Mouse (Mus musculus) heart, postnatal 0 days (tissue): ENCODE measurements around the gene Cttn.

Experiments used
- CTCF ChIP-seq: IDR thresholded peaks from 2 replicates; pipeline ENCODE4 v1.5.1; 2016; ENCODE audit warnings: antibody characterized with exemption, control low read depth, low read depth
- EP300 ChIP-seq: IDR thresholded peaks from 2 replicates; pipeline ENCODE4 v1.6.1; 2016; ENCODE audit warnings: antibody characterized with exemption, low read depth

DNA sequence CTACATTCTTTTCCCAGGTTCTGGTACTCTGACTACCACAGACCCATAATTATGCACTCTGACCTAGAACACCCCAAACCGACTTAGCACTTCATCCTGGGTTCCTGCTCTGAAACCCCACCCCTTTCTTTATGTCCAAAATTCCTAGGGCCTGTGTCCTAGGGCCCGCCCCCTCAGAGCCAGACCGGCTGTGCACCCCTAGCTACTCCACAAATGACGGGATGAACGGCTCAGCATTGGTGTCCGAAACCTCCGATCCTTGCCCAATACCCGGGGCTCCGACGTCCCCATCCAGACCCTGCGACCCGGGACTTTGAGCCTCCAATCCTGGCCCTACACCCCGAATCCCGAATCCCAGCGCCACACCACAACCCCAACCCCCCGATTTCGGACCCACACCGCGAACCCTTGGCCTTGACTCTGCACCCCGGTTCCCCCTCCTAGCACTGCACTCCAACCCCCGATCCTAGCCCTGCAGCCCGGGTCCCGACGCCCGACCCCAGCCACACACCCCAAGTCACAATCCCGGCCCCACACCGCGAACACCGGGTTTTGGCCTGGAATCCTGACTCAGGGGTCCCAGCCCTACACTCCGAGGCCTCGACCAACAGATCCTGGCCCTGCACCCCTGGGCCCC is 783 bp downstream of the Cttn start:
- no peak for TF ChIP-seq CTCF
- TF ChIP-seq EP300: no peak
